Mouse (Mus musculus) myocyte (in vitro differentiated cells): ENCODE measurements around the gene Acbd6.

Source experiments
- CEBPB ChIP-seq: IDR thresholded peaks from 2 replicates; pipeline ENCODE4 v1.6.1; 2011; ENCODE audit warnings: mild to moderate bottlenecking, moderate library complexity; ENCODE audit not compliant: poor library complexity, insufficient read depth, severe bottlenecking
- E2F4 ChIP-seq: IDR thresholded peaks from one replicate; pipeline ENCODE4 v1.6.1; 2011; ENCODE audit warnings: mild to moderate bottlenecking, control low read depth, moderate library complexity; ENCODE audit not compliant: insufficient read depth
- MAX ChIP-seq: IDR thresholded peaks from one replicate; pipeline ENCODE4 v1.6.1; 2011; ENCODE audit warnings: low read depth, mild to moderate bottlenecking, control low read depth
- MYOD1 ChIP-seq, 3 experiments: IDR thresholded peaks; one replicate each; pipeline ENCODE4 v1.6.1; 2011; ENCODE audit warnings: control low read depth in 2 of 3, low read depth in 2 of 3, mild to moderate bottlenecking in 2 of 3, moderate library complexity in 1 of 3; ENCODE audit not compliant: insufficient read length in 2 of 3, control insufficient read depth in 1 of 3
- MYOG ChIP-seq, 3 experiments: IDR thresholded peaks; one replicate each; pipeline ENCODE4 v1.6.1; 2011; ENCODE audit warnings: control low read depth in 2 of 3, low read depth in 2 of 3, mild to moderate bottlenecking in 2 of 3; ENCODE audit not compliant: insufficient read length in 2 of 3, control insufficient read depth in 1 of 3, insufficient read depth in 1 of 3
- POLR2A ChIP-seq: IDR thresholded peaks from one replicate; pipeline ENCODE4 v1.6.1; 2011; ENCODE audit warnings: low read depth, mild to moderate bottlenecking, control low read depth, moderate library complexity; ENCODE audit not compliant: insufficient read length
- POLR2AphosphoS2 ChIP-seq: IDR thresholded peaks from one replicate; pipeline ENCODE4 v1.6.1; 2011; ENCODE audit warnings: low read depth, control low read depth; ENCODE audit not compliant: insufficient read length
- TCF3 ChIP-seq: IDR thresholded peaks from one replicate; pipeline ENCODE4 v1.6.1; 2011; ENCODE audit warnings: low read depth, control low read depth; ENCODE audit not compliant: insufficient read length
- USF1 ChIP-seq: IDR thresholded peaks from one replicate; pipeline ENCODE4 v1.6.1; 2011; ENCODE audit warnings: low read depth, mild to moderate bottlenecking, control low read depth, moderate library complexity

GRCm38 (mm10) chr1:155528405-155529119 lies 29.4 kb upstream of the Acbd6 start:
- TF ChIP-seq POLR2A (no peak), E2F4 (no peak), CEBPB (no peak), MAX (no peak), USF1 (no peak), POLR2AphosphoS2 (no peak), TCF3 (no peak), MYOG (IDR thresholded peaks at IDR 0.05; ENCODE audit: control insufficient read depth in 1 of 3, insufficient read depth in 1 of 3, insufficient read length in 2 of 3, low read depth in 2 of 3) (no peak), MYOD1 (IDR thresholded peaks at IDR 0.05; ENCODE audit: control insufficient read depth in 1 of 3, insufficient read length in 2 of 3, low read depth in 2 of 3) (no peak)
